Mouse (Mus musculus): ENCODE results near the gene Dupd1.

Dupd1 gene

DNA sequence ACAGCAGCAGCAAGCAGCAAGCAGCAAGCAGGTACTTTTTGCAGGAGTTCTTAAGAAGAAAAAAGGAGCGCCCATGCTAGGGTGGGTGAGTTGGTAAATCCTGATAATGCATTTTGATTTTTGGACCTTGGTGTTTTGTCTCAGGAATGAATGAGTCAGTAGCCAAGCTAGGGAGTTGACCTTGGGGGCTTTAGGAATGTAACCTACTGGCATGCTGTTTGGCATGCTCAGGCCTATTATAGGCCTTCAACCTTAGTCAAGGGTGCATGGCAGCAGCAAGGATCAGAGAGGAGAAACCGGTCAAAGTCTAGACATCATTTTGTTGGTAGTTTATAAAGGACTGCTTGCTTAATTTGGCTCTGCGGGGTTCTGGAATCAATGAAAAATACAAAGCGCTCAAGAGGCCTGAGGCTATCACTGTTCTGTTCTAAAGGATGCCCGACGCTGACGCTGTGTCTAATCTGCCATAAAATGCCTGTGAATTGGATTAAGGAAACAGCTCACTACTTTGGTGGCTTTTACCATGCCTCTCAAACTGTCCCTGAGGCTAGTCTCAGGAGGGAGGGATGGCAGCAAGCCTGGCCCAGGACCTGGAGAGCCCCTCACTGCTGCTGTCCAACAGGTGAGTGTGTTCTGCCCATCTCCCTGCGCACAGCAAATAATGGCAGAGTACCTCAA lies 7.8 kb upstream of the Dupd1 start:
- DNase-seq (ENCODE audit: low spot score), result no peak

DNA sequence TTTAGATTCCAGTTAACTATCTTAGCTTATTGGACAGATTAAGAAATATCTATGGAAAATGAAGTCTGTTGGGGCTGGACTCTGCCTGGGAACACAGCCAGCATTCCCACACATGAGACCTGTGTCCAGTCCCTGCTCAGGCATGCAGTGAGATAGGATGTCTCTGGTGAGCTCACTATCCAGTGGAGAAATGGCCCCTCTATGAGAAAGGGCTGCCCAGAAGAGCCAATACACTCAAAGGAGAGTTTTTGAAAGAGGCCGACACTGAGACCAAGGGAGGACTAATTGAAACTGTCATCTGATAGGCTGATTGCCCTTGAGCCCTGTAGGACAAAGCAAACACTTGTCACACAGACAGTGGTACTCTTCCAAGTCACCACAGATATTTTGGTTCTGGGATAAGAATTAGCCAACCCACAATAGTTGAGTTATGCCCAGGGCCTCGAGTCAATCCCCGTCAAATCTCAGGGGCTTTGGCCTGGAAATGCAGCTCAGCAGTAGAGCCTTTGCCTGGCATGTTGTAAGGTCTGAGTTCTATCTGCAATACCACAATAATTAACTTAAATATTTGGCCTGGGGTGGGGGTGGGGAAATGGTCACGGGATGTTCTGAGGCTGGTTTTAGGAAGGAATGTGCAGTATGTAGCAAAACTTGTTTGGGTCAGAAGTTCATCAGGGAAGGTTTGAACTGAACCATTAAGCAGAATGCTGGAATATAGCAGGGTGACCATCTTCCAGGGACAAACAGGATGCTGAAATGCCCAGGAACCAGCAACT lies 6.2 kb upstream of the Dupd1 start:
- DNase-seq (ENCODE audit: low spot score), result no peak

DNA sequence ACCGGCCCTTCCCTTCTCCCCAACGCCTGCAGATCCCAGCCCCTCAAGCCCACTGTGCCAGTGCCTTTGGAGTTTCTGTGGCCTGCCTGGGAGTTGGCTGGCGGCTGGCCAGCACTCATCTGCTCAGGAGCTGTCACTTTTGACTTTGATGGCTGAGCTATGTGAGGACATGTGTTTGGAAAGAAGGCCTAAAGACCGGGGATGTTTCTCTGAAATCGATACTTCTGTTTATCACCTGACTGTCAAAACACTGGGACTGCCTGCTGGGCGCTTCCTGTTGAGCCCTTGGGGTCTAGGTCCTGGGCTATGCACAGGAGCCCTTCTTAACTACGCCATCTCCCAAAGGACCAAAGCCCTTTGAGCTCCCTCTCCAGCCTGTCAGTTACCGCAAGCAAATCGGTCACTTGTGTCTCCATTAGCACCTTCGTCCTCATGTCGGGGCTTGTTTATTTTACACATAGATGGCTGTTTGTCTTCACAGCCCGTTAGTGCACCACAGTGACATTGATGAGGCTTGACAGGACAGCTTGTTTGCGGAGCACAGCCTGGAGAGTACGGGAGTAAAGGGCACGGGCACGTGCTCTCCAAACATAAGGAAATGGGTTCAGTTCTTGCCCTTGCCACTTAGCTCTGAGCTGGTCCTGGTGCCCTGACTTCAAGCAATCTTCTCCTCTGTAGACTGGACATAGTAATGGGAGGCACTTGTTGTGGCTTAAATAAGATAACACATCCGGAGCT lies 5.4 kb upstream of the Dupd1 start:
- DNase-seq (ENCODE audit: low spot score), result no peak

DNA sequence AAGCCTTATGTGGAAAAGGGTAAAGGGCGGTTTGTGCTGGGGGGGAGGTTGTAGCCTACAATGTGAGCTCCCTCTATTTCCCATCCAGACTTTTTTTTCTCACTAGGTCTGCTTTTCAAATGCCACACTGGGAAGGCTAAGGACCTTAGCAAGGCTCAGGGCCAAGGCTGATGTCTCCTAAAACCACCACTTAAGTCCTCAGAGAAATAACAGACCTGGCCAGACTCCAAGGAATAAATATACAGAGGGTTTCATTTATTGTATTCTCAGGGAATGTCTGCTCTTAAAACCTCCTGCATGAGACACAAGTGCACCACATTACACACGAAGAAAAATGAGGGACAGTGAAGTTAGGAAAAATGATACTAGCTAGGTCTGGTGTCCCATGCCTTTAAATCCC lies 3.1 kb downstream of the Dupd1 start:
- DNase-seq (ENCODE audit: low spot score), result no peak

DNA sequence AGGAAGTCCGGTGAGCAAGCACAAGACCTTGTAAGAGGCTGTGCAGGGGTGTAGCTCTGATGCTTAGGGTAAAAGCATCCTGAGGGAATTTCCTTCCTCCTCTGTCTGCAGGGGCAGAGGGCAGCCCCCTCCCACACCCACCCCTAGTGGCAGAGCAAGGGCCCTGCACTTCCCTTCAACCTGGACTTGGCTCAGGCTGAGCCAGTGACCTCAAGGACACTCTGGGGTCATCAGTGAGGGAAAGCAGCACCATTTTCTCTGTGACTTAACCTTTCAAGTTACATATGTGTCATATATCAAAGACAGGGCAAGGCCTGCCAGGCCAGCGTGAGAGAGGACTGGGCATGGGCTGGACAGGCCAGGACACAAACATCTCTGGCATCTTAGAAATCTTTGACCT lies 4.8 kb downstream of the Dupd1 start:
- DNase-seq (ENCODE audit: low spot score), result no peak

DNA sequence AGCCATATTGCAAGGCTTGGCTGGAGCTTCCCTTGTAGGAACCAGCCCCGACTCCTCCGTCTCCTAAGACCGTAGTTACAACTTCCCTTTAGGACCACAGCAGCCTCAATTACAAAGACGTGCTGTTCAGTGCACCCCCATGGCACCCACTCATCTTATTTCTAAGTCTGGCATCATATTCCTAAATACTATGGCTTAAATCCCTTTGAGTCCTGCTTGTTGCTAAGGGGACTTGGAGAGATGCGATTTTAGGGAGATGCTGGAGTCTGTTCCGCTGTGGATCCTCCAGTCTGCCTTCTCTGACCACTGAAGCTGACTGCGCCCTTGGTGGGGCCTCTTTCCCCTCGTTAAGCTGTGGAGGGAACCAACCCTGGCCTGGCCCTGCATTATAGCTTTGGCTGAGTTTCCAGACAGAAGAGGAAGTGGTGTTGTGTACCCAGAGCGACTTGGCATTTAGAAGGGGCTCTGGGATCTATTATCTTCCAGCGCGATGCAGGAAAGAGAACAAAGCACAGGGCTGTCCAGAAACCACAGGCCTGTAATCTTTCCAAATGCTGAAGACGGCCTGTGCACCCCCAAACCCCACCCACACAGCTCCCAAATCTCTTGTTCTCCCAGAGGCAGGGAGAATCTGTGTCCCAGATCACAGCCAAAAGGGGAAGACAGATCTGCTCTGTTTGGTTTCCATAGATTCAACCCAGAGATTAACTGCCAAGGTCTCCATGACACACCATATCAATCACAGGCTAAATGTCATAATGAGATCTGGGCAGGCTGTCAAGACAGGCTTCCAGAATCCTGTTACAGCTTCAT lies 7.4 kb downstream of the Dupd1 start:
- peak; percentile 55 for DNase-seq (ENCODE audit: low spot score)

DNA sequence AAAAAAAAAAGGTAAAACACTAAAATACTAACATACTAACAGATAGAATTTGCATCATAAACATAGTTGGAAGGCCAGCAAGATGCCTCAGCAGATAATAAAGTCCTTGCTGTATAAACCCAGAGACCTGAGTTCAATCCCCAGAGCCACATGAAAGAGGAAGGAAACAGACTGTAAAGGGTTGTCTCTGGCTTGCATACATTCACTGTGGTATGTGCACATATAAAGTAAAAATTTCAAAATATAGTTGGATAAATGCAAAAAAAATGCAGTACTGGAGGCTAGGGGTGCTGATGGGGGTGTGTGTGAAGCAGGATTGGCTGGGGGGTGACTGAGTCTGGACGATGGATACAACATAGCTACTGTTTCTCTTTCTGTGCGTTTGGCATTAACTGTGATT lies 8.9 kb downstream of the Dupd1 start:
- no peak for DNase-seq (ENCODE audit: low spot score)

DNA sequence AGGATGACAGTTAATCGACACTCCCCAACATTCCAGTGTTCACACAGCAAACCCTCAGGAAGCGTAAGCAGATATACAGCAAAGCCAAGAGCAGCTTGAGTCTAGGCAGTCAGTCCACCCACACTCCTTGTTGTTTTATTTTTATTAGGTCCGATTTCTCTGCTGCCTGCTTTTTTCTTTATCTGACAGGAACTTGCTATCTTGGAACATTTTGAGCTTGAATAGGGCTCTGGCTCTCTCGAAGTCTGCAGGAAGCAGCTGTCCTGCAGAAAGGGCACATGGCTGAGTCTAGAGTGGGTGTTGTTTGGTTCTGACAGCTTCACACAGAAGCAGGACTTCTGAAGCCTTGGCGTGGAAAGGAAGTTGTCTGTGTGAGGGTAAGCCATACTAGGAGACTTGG lies 11.1 kb downstream of the Dupd1 start:
- DNase-seq (ENCODE audit: low spot score), result no peak

DNA sequence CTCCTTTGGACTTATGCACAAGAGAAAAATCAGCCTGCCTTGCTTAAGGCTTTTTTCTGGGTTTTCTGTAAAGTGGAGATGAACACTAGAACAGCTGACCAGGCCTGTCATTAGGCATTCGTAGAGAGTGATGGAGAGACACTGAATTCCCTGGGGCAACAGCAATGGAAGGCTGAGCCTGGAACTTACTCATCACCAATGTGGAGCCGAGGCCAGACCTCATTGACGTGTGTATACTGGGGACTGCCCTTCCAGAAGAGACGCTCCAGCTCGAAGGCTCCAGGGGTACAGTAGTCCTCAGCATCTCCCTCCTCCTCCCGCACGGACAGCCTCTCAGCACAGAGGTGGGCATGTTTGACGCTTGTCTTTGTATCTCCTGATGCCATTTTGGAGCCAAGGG lies 11.7 kb downstream of the Dupd1 start:
- no peak for DNase-seq (ENCODE audit: low spot score)

DNA sequence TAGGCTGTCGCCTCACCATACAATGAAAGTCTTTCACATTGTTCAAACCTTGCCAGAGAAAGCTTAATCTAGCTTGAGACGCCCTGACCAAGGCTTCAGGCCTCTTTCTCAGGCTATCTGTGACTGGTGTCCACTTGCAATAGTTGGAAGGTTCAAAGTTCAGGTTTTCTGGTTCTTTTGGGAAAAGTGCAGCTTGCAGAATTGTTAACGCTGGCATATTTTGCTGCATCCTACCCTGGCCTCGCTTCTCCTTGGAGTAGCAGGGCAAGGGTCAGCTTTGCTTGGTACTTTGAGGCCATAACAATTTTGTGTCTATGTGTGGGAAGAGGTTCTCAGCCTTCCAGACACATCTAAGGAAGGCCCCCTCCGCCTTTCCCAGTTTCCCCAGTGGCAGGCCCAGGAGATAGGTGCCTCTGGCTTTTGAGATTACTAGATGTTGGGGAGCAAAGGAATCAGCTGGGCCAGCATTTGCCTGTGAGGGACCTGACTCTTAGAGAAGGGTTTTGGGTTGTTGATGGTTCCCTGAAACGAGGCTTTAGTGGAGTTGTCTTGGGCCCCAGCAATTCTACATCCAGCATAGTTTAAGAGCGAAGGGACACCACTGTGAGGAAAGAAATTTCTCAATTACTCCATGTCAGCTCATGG lies 18.1 kb downstream of the Dupd1 start:
- DNase-seq (ENCODE audit: low spot score), result no peak

DNA sequence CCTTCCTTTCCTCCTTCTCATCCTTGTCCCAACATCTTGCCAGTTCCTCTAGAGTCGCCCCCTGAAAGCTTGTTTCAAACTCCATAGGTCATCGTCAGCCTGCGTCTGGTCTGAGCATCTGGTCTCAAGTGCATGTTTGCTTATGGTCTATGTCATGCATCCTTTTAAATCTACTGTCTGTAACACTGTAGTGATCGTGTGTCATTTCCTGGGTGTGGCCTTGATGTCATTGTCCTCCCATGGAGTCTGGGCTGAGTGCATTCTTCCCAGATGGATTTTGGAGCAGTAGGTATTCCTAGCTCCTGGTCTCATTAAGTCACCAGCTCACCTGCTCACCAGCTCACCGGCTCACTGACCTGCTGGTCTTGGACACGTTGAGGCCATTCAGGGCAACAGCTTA lies 19.4 kb downstream of the Dupd1 start:
- DNase-seq (ENCODE audit: low spot score), result no peak

DNA sequence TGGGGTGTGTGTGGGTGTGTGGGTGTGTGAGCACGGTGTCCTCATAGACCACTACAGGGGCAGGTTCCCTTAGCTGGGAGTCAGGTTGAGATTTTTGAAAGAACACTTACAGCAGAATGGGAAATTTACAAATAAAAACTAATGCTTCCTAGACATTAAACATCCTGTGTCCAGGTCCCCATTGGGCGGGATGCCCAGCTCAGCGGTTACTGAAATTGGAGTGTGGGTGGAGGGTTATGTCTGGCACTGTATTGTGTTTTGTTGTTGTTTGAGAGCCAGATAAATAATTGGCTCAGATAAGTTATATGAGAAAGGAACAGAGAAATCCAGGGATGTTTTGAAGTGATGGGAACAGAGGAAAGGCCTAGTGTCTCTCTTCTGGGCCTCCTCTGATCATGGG lies 23.3 kb downstream of the Dupd1 start:
- no peak for DNase-seq (ENCODE audit: low spot score)

DNA sequence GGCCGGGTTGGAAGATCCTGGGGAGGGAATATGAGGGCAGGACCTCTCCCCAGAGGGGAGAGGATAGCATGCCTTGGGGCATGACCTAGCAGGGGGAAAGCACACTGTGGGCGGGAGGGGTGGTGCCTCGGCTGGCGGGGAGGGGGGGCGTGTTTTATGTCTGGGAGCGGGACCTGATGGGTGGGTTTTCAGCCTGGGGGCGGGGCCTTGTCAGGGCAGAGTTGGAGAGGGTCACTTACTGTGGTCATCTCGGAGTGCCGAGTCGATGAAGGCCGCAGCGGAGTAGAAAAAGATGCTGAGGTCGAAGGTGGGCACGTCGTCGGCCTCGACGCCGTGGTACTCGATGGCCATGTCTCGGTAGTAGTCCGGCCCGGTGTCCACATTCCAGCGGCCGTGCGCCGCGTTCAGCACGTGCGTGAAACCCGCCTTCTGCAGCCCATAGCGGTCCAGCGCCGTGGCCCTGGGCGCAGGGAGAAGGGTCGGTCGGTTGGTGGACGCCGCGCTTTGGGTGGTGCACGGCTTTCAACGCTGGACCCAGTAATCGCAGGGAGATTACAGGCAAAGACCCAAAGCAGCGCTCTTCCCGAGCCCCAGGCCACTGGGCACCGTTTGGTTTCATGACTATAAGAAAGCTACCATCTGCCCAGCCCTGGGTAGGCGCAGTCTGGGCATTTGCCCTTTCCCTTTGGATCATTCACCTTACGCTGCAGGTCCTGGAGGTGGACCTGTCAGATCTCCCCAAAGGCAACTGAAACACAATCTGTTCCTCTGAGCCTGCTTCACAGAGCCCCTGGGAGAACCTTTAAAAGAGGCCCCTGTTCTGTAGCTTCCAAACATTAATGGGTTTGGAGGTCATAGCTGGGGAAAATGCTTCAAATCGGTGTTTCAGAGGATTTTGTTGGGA lies 27.7 kb downstream of the Dupd1 start:
- no peak for DNase-seq (ENCODE audit: low spot score)

DNA sequence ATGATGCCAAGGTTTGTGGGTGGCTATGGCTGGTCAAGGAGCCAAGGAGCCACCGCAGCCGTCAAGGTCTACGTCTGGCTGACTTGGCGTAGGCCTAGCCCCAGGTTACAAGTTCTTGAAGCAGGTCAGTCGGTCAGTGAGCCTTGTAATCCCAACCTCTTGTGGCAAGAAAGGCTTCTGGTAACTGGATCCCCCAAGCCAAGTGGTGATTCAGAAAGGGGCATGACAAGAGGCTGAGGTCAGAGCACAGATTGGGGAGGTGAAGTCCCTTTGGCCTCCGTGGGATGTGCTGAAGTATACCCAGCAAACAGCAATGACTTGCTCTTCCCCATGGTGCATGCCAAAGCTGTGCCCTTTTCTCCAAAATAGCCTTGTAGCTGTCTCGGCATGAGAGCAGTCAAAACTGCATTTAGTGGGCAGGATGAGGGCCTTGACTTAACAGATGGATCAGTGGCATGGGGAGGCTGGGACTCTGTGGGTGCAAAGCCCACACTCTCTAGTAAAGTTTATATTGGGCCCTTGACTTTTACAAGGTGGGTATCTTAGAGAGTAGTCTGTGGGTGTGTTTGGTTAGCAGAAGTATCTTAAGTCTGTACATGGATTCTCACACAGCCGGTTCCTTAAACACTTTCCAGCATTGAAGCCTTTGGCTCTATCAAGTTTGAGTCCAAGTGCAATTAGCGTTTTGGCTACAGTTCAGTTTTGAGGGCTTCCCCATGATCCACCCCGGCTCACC lies 28.8 kb downstream of the Dupd1 start:
- DNase-seq (ENCODE audit: low spot score), result no peak

DNA sequence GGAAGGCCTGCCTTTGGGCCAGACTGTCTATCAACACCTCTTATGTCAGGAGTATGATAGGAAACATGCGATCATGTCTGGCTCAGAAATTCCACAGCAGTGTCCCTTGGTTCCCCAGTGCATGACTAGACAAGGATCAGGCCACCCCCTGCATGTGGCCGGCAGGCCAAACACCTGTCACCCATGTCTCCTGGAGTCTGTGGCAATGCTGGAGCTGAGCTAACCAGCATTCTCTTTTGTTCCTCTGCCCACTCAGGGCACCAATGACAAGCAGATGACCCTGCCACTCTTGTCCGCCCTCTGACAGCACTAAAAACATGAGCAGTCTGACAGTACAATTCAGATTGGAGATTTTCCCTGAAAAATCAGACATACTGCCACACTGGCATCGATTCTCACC lies 30.5 kb downstream of the Dupd1 start:
- no peak for DNase-seq (ENCODE audit: low spot score)

DNA sequence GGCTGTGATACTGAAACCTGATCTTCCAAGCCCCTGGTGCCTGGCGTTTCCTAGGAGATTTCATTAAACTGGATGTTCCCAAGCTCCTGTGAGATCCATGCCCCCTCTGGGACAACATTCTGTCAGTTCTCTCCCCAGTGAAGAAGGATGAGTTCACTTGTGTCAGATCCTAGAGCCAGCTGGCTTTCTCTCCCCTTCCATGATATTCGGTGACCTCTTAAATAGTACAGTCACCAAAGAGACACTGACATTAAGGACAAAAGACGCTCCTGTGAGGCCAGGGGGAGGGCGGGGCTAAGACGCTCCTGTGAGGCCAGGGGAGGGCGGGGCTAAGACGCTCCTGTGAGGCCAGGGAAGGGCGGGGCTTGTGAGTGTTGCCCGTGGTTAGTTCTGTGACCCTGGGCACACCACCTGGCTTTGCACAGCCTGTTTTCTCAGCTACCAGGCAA lies 31.7 kb downstream of the Dupd1 start:
- no peak for DNase-seq (ENCODE audit: low spot score)

DNA sequence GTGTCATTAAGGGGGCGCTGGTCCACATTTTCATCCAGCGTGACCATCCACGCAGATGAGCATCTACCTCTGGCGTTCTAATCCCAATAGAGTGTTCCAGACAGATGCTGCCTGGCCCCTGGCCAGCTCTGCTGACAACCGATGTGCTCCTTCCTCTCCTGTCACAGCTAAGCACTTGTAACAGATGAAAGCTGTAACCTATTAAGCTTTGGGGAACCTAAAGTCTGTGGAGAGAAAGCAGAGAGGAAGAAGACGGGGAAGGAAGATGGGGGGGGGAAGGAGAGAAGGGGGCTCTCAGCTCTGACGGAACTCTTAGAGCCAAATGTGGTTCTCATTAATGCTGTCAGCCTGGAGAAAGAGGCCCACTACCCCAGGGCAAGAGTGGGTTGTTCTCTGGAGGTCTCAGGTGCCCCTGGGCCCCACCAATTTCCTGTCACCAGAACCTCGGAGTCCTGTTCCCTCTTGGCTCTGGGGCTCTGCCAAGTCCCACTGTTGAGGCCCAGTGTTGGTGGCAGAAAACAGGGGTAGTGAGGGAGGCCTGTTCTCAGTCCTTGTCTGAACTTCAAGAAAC lies 34.7 kb downstream of the Dupd1 start:
- no peak for DNase-seq (ENCODE audit: low spot score)

DNA sequence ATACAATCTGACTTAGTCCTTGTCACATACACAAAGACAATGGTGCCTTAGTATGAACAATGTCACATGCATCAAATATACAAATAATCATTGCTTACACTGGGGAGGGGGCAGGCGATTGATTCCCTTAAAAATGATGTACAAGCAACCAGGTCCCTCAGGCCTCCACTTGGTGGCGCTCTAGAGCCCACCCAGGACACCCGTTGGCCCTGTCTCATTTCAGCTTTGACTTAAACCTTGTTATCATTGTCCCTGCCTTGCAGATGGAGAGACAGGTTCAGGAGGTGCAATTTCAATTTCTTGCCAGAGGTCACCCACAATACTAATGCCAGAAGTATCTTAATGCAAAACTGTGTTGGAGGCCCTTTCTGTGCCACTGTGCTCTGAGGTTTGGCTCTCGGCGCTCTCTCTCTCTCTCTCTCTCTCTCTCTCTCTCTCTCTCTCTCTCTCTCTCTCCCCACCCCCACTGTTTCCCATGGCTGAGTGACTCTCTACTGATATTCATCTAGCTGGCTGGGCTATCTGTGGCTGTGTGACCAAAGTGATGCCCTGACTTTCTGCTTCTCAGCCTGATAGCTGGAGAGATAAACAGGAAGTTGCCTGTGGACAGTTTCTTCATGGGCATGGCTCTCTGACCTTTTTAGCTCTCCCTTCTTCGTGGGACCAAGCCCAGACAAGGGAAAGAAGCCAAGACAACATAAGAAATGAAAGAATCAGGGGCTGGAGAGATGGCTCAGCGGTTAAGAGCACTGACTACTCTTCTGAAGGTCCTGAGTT lies 35.7 kb downstream of the Dupd1 start:
- peak; percentile 62 for DNase-seq (ENCODE audit: low spot score)

DNA sequence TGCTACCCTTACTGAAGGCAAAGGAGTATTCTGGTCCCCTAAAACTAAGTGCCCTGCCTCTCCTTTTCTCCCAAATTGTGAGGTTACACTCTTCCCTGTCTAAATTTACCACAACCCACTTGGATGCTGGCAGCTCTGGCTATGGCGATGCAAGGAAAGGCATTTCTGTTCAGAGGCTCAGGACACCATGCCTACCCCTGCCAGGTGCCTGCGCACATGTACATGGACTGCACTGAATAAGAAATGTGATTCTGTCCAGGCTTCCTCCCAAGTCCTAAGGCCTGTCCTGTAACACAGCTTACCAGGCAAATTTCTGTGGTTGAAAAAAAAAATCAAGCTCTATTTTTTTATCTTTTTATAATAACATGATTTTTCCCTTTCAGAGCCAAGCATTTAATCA lies 38.2 kb downstream of the Dupd1 start:
- DNase-seq (ENCODE audit: low spot score), result no peak
